Mouse (Mus musculus) left cerebral cortex, adult 6 months (tissue): Measurements from ENCODE around the gene Scgb2b3. TPM values are rescaled to one million over a fixed set of nuclear protein-coding genes. Genes with fewer than 3 reads are reported as not detected.

Source experiments
- long read RNA-seq, 2 experiments: library from polyadenylated mRNA; unstranded; transcript quantifications; one replicate each; pipeline ENCODE4 v2.0.0; 2019 to 2020
- polyA plus RNA-seq: library from polyadenylated mRNA; unstranded; fragments of <200 nt; fragmentation: Nextera tagmentation; gene quantifications from 2 replicates; pipeline ENCODE4 v1.2.3, GENCODE M21; 2021

The Scgb2b3 gene
- polyA plus RNA-seq = not detected in 2 replicates
- long read RNA-seq, experiment 1 = 0 reads
- long read RNA-seq, experiment 2 = 0 reads

DNA sequence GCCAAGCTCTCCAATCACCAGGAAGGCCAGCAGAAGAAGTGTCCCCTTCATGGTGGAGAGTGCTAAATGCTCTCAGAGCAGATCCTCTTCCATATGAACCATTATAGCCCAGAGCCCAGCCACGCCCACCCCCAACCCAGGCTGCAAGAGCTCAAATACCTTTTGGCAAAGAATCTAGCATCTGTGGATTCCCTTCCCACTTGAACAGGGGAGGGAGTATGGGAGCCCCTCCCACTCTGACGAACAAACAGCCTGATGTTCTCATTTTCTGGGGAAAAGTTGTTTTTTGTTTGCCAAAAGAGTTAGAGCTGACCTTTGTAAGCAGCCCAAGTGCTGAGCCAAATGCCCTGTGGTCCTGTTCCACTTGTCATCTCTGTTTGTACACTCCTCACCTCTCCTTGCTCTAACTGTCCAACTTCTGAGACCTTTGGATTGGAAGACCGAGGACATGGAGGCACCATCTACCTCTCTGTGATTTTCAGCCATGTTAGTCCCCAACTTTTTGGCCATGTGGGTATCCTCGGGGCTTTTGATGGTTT, at the start of gene Scgb2b3:
Scgb2b3 (minus strand) TSS at position 51 of the 539 bp plus-strand sequence.

GRCm38 (mm10) chr7:31375292-31375691, 13.4 kb upstream of the Scgb2b3 start, which contains the start of gene Scgb1b3:
Scgb1b3 (plus strand) TSS chr7:31375592.

Other genes with a start within 250 kb of the Scgb2b3 start
- 0.28 and 0.45 TPM in 2 replicates for gene Hpn, start 246.8 kb downstream of the Scgb2b3 start, polyA plus RNA-seq
- 83.1 and 557 TPM in 2 replicates for gene Scn1b, start 235.1 kb downstream of the Scgb2b3 start, polyA plus RNA-seq
- gene Gramd1a, start 206.2 kb downstream of the Scgb2b3 start, polyA plus RNA-seq = 38.7 and 55.6 TPM in 2 replicates
- gene Scgb2b2, start 71.6 kb downstream of the Scgb2b3 start, polyA plus RNA-seq = not detected in 2 replicates
- not detected in 2 replicates for gene Scgb1b2, start 70.3 kb downstream of the Scgb2b3 start, polyA plus RNA-seq
- not detected in 2 replicates for gene Scgb1b3, start 13.5 kb upstream of the Scgb2b3 start, polyA plus RNA-seq